Mouse (Mus musculus) CD4-positive, CD25-positive, alpha-beta regulatory T cell, adult 2 months (primary cell): ENCODE data around the gene Grip1.

Experiments
- DNase-seq: peaks from one replicate; pipeline ENCODE4 v3.0.0-alpha.2; 2012; ENCODE audit warnings: low read depth, low spot score

Grip1 gene

DNA sequence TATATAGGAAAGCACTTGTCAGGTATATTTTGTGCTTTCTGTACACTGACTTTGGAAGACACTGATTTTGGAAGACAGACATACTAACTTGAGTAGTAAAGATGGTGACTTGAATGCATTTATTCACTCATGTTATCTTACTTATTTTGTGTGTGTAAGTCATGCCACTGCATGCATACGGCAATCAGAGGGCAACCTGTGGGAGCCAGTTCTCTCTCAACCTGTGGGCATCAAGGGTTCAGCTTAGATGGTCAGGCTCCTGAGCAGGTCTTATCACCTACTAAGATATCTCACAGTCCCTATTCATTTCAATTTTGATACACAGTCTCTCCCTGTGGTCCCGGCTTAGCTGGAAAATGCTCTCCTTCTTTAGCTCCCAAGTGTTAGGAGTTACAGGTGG, 5.4 kb downstream of the Grip1 start:
- no peak for DNase-seq

DNA sequence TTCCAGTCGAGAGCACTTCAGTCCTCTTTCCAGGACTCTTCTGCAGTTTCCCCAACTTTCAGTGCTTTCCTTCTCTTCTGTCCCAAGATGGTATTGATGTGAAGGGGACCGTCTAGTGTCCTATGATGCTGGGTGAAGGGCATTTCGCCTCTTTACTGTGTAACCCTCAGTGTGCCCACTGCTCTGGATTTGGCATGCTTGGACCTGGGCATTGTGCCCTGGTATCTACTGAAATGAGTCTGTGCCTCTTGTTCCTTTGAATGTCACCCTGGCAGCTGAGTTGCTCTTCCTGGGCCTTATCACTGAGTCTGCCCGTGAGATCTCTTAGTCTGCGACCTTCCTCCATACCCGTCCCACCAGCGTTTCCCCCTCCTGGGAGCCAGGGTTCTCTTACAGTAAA, 9.7 kb downstream of the Grip1 start:
- no peak for DNase-seq

DNA sequence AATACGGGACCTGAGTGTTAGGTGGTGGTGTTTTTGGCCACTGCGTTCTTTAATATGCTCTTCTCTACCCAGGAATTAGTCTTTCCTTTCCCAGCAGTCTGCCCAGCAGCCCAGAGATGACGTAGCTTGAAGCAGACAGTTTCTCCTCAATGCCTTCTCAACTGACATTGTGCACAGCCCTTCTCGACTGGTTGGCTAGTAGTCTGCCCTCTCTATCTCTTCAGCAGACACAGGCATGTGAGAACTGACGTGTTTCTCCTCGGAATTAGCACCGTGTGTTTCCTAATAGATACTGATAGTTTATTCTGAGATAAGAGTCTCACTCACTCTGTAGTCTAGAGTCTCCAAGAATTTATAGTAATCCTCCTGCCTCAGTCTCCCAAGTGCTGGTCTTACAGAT, 10.2 kb downstream of the Grip1 start:
- no peak for DNase-seq

DNA sequence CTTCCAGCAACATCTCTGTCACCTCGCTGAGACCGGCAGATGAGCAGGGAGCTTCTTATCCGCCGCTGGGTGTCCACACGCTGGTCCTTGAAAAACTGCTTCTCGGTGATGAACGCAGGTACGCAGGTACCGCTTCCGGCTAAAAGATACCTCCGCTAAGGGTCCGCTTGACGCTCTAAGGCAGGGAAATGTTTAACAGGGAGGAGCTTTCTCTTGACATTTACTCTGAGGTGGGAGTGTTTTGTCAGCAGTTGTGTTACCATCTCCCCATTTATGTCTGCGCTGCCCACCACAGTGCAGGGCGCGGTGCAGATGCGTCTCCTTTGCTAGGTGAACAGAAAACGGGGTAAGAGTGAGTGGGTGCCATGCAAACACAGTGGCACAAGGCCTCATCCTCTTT, 14.3 kb downstream of the Grip1 start:
- DNase-seq, result no peak

DNA sequence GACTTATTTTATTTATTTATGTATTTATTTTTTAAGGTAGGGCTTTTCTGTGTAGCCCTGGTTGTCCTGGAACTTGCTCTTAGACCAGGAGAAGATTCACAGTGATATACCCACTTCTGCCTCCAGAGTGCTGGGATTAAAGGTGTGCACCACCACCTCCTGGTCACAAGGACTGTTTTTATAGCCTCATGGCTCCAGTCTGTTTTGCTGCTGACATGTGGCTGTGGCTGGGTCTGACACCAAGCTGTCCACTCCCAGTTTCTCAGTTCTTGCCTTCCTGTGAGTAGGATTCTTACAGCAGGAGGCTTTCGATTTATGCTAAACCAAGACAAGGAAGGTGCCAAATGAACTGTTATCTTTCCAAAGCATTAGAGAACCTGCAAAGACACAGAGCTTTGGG, 16.5 kb downstream of the Grip1 start:
- DNase-seq, result no peak

DNA sequence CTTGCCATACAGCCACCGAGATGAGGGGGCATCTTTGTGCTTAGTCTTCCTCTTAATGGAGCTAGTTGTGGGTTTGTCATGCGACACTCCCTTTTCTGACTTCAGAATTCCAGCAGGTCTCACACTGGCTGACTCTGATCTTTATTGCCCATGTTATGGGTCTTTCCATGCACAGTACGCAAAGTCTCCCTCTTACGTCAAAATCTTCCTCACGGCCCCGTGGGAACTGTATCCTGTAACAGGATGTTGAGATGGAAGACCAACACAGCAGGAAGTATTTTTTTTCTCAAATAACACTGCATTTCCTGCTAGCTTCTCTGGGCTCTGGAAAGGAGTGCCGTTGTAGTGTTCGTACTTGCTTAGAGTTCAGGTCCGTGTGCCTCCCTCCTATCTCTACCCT, 21.5 kb downstream of the Grip1 start:
- no peak for DNase-seq

DNA sequence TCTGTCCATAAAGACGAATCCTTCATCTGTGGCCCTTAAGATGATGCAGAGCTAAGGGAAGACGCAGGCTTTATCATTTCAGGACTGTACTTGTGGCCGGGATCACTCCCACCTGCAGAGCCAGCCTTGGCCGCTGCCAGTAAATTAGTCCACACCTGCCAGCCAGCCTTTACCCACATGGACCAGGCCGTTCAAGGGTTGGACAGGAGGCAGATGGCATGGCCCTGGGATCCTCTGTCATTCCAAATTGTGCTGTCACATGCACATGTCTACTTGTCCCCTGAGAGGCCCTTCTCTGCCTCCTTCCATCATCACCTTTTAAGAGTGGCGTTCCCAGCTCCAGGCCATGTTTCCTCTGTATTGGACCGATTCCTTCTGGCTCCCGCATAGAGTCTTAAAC, 24.0 kb downstream of the Grip1 start:
- DNase-seq, result no peak

DNA sequence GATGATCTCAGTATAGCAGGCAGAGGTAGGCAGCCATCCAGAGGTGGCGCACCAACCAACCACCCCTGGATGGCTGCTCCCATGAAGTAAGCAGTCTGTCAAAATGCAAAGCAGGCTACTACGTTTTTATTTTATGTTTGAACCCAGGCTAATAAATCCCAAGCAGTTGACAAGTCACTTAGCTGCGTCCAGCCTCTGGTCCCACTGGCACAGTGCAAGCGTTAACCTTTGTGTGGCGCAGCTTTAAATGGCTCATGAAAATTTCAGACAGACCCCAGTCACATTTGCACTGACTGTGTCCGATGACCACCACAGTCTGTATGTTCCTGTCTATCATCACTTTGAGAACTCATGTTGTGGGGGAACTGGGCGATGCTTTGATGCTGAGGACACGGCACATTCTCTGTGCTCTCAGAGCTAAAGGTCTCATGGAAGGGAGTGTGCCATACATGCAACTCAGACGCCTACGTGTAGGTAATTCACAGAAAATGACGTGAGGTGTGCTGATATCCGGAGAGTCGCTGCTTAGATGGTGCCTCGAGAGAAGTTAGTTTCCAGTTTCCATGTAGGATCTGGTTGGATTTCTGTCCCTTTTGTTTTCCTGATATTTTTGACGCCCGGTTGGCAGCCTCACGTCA, 29.6 kb downstream of the Grip1 start:
- DNase-seq, result no peak

DNA sequence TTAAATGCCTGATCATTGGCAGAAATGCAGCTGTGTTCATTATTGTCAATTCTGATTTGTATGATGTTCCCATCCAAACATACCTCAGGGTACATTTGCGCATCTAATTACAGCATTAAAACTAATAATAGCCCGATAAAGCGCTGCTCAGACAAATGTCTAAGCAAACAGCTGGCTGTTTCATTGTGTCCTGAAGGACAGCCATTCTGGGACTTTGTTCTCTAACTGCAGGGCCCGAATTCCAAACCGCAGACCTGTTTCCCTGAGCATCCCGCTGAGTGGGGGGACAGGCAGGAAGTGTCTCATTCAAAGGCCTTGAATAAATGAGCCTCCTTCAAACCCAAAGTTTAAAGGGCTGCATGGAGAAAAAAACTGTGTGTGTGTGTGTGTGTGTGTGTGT, 30.1 kb downstream of the Grip1 start:
- DNase-seq, result no peak

DNA sequence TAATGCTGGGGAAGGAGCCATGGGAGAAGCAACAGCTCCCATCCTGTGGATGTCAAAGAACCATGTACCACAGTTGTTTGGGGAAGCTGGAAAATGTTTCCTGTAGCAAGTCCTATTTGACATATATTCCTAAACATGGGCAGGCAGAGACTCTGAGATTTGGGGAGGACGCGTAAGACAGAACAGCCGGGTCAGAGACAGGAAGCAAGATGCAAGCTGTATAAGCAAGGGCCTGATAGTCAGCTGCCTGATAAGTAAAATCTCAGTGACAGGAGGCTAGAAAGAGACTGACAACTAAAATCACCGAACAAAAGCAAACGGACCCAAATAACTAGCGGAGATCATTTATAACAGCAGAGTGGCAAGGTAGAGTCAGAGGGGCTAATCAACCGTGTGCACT, 33.3 kb downstream of the Grip1 start:
- DNase-seq, result no peak

DNA sequence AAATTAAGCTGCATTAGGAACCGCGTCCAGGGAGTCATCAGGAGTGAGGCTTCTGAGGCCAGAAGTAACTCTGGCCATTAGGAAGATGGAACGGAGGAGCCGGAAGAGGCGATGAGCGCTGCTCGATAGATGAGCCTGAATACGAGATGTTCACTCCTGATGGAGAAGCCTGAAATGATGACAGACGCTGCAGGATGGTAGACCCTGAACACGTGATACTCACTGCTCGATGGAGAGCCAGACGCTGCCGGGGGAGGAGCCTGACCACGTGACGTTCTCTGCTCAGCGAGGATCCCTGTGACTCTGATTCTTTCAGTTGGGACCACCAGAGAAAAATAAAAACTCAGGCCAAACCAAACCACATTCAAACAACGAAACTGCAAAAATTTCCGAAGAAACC, 37.2 kb downstream of the Grip1 start:
- DNase-seq, result no peak

DNA sequence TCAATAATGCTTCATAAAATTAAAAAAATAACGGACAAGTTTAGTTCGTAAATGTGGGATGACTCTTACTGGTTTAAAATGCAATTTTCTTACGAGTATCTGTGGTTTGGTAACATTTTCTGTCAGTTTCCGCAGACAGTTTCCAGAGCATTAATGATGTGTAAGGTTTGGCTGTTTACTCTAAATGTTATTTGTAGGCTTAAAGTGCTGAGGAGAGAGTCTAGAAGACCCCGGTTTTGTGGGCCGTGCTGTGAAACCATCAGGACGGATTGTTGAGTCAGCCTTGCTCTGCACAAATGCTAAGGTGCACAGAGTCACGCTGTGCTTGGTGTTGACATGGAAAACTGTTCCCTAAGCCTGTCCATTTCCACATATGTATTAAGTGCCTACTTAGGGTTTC, 41.7 kb downstream of the Grip1 start:
- no peak for DNase-seq

DNA sequence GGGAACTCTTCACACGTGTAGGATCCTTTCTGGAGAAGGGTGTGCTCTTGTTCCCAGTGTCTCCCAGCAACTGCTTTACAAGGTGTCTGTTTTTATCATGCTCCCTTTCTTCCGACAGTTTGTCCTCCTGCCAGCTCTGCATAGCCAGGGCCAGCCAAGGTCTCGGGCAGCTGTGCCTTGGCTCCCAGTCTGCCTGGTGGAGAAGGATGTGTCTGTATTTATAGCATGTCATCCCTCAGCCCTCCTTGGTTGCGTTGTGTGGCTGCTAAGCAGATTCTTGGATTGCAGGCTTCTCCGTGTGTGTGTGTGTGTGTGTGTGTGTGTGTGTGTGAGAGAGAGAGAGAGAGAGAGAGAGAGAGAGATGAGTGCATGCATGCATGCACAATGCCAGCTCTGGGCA, 42.6 kb downstream of the Grip1 start:
- no peak for DNase-seq

DNA sequence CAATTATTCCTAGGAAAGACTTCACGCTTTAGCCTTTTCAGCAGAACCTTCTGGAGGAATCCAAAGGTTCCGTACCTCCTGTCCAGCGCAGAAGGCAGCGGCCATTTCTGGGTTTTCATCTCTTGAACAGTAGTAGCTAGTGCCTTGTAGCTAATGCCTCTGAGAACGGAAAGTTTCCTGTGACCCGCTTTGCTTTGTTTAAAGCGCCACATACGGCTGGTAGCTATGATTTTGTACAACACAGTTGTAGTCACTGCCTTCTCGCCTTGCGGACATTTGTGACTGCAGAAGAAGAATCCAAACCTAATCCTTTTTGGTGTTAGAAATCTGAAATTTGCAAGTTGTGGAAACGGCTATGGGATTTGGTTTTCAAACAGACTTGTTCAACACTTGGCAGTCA, 68.1 kb downstream of the Grip1 start:
- DNase-seq, result no peak

DNA sequence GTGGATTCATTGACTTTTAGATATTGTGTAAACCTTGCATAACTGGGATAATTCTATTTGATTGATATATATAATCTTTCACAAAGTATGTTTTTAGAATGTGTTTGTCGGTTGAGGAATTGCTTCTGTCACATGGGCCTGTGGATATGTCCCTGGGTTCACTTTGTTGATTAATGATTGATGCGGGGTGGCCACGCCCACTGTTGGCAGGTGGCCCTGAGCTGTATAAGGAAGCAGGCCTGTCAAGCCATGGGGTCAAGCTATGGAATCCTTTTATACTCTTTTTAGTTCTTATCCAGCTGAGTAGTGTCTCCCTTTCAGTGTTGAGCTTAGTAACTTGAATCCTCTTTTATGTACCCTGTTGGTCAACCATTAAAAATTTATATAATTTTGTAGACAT, 72.1 kb downstream of the Grip1 start:
- no peak for DNase-seq

DNA sequence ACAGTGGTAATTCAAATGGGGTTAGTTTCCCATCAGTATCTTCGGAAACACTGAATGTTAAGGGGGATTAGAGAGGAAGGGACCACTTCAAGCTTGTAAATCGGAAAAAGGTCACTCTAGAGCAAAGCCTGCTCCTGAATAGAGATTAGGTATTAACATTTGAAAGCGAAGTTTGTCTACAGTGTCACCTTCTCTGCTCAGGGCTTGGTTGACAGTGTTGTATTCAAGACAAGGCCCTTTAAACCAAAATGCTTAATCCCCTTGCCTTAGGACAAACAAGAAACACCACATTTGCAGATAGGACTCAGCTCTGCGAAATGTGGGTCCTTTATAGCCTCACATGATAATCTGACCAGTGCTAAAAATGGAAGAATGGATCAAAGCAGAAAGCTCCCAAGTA, 81.2 kb downstream of the Grip1 start:
- DNase-seq, result no peak

DNA sequence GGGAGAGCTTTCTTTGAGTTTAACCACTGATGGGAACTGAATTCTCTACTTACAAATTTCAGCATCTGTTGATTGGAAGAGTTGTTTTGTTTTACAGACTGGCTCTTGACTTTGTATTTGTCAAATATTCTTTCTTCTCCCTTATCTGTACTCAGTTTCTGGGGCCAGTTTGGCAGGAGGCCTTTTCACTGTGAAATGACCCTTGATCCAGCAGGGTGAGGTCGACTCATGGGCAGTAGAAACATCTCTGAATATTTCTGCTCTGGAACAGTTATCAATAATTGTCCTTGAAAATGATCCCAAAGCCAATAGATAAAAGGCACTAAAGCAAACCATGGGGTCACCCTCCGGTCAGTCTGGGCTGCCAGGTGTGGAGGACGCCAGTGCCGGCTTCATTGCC, 88.0 kb downstream of the Grip1 start:
- no peak for DNase-seq

DNA sequence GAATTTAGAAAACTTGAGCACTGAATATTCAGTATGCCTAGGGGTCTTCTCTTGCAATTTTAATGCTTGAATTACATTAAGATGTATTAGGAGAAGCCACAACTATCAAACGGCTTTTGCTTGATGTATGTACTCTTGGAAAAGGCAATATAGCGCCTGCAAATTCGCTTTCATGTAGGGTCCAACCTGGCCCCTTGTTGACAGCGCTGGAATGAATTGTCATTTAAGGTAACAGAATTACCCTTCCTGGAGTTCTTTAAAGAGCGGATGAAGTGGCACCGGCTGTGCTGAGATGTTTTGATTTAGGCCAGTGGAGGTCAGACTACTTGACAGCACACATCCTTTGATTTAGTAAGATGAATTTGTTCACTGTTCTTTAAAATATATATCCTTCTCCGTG, 90.1 kb downstream of the Grip1 start:
- DNase-seq, result no peak

DNA sequence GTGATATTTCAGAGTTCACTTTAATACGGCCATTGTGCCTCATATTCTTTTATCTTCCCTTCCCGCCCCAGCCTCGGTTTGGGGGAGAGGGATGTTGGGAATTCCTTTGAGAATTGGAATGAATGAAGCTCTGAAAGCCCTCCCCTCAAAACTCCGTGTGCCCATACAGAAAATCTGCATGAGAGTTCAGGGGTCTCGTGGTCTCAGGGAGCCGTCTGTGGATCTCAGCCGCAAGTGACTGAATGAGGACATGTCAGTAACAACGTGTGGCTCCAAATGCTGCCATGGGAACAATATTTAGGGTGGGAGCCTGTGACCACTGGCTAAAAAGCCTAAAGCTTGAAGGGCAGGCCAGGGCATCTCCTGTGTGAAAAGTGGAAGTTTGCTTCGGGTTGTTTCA, 91.1 kb downstream of the Grip1 start:
- DNase-seq, result no peak

DNA sequence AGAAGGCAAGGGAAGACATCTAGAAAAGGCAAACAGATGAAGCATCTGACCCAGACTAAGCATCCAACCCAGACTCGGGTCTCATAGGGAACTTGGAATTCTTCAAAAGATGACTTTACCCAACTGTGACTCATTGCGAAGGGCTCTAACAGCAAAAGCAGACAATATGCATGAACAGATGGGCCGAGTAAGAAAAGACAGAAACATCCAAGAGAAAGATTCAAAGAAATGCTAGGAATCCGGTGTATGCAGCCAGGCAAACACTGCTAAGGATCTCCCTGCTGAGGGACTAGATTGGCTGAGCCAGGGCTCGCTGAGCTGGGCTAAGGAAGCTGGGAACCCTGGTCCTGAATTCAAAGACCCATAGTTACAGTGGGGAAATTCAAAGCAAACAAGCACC, 94.2 kb downstream of the Grip1 start:
- DNase-seq, result no peak

DNA sequence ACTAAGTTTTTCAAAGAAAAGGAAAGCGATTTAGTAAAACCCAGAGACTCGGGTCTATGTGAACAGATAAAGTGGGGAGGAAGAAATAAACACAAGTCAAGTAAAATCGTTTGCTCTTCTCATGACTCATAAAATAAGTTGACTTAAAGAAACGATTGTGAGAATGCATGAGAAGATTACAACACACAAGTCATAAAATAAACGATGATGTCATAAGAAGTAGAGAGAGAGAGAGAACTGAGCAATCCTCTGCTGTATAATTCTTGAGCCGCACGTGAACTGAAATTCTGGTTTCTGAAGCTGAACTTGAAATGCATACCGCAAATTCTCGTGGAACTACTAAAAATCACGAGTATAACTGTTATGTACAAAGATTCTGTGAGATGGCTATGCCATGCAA, 95.1 kb downstream of the Grip1 start:
- no peak for DNase-seq

DNA sequence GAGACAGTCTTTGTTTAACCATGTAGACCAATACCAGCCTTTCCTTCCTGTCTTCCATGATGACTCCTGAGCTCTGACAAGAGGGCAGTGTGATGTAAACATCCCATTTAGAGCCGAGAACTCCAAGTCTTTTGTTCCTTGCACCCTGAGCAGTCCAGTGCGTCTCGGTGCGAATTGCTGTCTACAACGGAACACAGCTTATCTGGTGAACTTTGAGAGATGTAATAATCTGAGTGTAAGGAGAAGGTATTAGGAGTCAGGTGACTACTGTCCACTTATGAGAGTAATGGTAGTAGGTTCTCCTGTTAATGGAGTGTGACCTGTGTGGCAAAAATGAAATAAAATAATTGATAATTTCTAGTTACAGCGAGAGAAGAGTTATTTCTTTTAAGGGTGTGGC, 97.0 kb downstream of the Grip1 start:
- DNase-seq, result no peak

DNA sequence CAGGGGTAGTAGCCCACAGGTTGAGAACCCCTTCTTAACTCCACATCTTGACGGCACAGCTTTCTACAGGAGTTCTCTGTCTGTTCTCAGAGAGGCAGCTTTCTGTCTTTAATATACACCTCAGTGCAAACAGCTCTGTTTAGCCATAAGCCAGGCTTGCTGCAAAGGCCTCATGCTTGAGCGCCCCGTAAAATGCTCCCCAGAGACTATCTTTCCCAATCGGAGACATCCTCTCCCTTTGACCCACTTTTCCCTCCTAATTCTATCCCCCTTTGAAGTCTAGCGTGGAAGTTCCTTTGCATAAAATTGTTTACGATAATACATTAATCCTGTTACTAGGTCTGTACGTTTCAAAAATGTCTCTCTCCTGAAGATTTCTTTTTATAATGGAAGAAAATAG, 102.7 kb downstream of the Grip1 start:
- no peak for DNase-seq

DNA sequence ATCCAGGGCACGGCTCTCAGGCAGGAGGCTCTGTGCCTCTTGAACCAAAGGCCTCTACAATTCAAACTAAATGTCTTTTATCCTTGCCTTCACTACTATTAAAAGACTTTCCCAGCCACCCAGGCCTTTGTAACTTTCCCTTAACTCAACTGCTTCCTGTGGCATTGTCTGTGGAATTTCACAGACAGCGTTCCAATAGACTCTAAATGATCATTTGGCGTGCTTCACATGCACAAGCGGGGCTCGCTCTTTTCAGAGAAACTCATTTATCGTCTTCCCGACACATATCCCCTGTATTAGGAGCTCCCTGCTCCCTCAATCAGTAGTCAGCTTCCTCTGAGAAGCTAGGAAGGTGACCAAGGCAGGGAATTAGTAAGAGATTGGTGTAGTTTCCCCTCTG, 104.8 kb downstream of the Grip1 start:
- DNase-seq, result no peak

DNA sequence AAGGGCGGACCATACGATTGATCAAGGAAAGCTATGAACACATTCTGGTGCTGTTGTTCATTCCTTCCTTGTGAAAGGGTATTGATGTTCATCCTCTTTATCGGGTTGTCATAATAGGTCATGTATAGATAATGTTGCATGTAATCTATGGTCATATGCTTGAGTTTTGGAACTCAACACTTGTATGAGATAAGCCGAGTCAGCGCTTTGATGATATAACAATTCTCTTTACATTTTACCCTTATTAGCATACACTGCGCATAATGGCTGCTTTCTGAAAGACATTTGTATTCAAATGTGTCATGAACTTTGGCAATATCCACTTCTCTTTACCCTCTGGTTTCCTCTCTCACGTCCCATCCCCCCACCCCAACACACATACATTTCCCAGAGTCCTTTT, 111.2 kb downstream of the Grip1 start:
- no peak for DNase-seq
